7 mouse cellular contexts compared by ENCODE assay signal in the genomic region with DNA sequence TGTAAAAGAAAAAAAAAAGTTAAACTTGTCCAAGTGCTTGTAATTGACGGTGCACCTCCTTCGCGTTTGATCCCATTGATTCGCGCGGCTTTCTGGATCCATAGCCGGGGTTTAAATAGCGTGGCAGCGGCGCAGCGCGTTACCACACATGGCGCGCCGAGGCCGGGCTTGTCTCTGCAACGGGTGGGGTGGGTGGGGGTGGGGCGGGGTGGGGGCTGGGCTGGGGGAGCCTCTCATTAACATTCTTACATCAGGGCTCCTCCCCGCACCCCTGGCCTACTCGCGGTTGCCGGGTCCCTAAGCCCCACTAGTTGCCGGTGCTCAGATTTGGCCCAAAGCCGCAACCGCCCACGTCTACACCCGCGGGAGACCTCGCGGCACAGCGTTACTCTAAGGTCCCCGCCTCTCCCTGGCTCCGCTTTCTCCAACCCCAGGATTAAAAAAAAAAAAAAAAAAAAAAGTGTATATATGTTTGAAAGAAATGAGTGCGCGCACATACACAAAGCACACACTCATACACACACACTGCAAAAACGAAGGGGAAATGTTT. TPM values are rescaled to one million over a fixed set of nuclear protein-coding genes. Genes with fewer than 3 reads are reported as not detected.
A peak's percentile ranks its signal among the peaks of the same experiment; 100 is the strongest.
DNase-seq lines count a peak whose midpoint lies in the region; ATAC-seq and TF ChIP-seq lines count a peak whose summit lies in the region.

No protein-coding gene starts in this region.

- intact Hi-C loops in heart, adult 2 months (cut with DNase I) = loop anchor here (2.0 to 5.0 kb wide), 3 partner anchors 61 to 499 kb away; no protein-coding TSS in a partner anchor

- no peak for TF ChIP-seq CTCF in brain, embryonic 14.5 days (IDR thresholded peaks at IDR 0.05; ENCODE audit: borderline replicate concordance, extremely low read depth, insufficient read depth, insufficient read length)
- no peak for TF ChIP-seq CTCF in heart, adult 2 months (IDR thresholded peaks at IDR 0.05)
- TF ChIP-seq CTCF in kidney, adult 2 months (conservative IDR thresholded peaks at IDR 0.05; ENCODE audit: insufficient read depth, insufficient read length, low read depth, low read length) = no peak

- peak overlapping the region; percentile 63 for H3K4me2 ChIP-seq in liver, embryonic 15.5 days
- peak overlapping the region; percentile 97 for H3K4me2 ChIP-seq in neural tube, embryonic 15.5 days

- peak; percentile 24; the same call in 1 of the 2 replicates for ATAC-seq in liver, embryonic 15.5 days (ENCODE audit: insufficient read depth)
- ATAC-seq in neural tube, embryonic 15.5 days (ENCODE audit: low FRiP score) = no peak

- H3K79me2 ChIP-seq in heart, adult 2 months (replicated peaks; ENCODE audit: control insufficient read depth, insufficient read depth, low read length) = no peaks in the 10 kb centered on the region

- H3K4me1 ChIP-seq in heart, adult 2 months (ENCODE audit: control insufficient read depth, insufficient read depth, low read length) = peaks cover 2% of the 10 kb centered on the region
- H3K4me1 ChIP-seq in kidney, adult 2 months (ENCODE audit: control insufficient read depth, insufficient read depth, low read length) = 0 out of 2 replicates have a peak, but pooled peaks cover 3% of the 10 kb centered on the region
- H3K4me1 ChIP-seq in liver, embryonic 15.5 days (replicated peaks) = peaks cover 5% of the 10 kb centered on the region
- H3K4me1 ChIP-seq in neural tube, embryonic 15.5 days = peaks cover 47% of the 10 kb centered on the region

- TF ChIP-seq EP300 in heart, adult 2 months (IDR thresholded peaks at IDR 0.05; ENCODE audit: insufficient read depth, low read depth, low read length) = no peak

- TF ChIP-seq POLR2A in brain, embryonic 14.5 days (IDR thresholded peaks at IDR 0.05; ENCODE audit: borderline replicate concordance, extremely low read depth, insufficient read depth, insufficient read length, poor library complexity, severe bottlenecking) = no peak
- peak; percentile 40; the same call in 1 of the 2 replicates for TF ChIP-seq POLR2A in heart, adult 2 months (IDR thresholded peaks at IDR 0.05; ENCODE audit: insufficient read depth, low read depth, low read length)
- TF ChIP-seq POLR2A in kidney, adult 2 months (IDR thresholded peaks at IDR 0.05; ENCODE audit: low read depth, low read length) = no peak

- H3K9me3 ChIP-seq in liver, embryonic 15.5 days (replicated peaks) = no peaks in the 10 kb centered on the region
- H3K9me3 ChIP-seq in neural tube, embryonic 15.5 days (replicated peaks) = no peaks in the 10 kb centered on the region

- WGBS in heart, adult 2 months = under 1% methylated on average over 36 of the region's 36 CpGs
- 1% methylated on average over 36 of the region's 36 CpGs for WGBS in kidney, adult 2 months
- WGBS in liver, embryonic 15.5 days (ENCODE audit: insufficient replicate concordance) = under 1% methylated on average over 36 of the region's 36 CpGs
- under 1% methylated on average over 35 of the region's 36 CpGs for WGBS in neural tube, embryonic 15.5 days

- peak overlapping the region; percentile 62 for H3K4me3 ChIP-seq in heart, adult 2 months
- H3K4me3 ChIP-seq in kidney, adult 2 months (ENCODE audit: insufficient read depth, low read depth, low read length) = peak overlapping the region; percentile 55
- H3K4me3 ChIP-seq in liver, embryonic 15.5 days (replicated peaks) = peak overlapping the region; percentile 50
- peak overlapping the region; percentile 57 for H3K4me3 ChIP-seq in neural tube, embryonic 15.5 days (replicated peaks)

- H3K27me3 ChIP-seq in heart, adult 2 months (ENCODE audit: control insufficient read depth, insufficient read depth, low read length) = peaks cover 3% of the 10 kb centered on the region; the same call in 1 of the 2 replicates
- H3K27me3 ChIP-seq in kidney, adult 2 months (replicated peaks; ENCODE audit: control insufficient read depth, insufficient read depth, low read length) = no peaks in the 10 kb centered on the region
- peaks cover 67% of the 10 kb centered on the region for H3K27me3 ChIP-seq in liver, embryonic 15.5 days
- peaks cover 60% of the 10 kb centered on the region for H3K27me3 ChIP-seq in neural tube, embryonic 15.5 days (replicated peaks)

- DNase-seq in R1 (ENCODE audit: low read depth, low spot score) = peak; percentile 56
- DNase-seq in brain, embryonic 14.5 days (ENCODE audit: low read depth) = peak; percentile 49
- peak; percentile 55 to 69 for DNase-seq in heart, adult 2 months
- peak; percentile 42 for DNase-seq in kidney, adult 2 months
- DNase-seq in natural killer cell, adult 2 months (ENCODE audit: low spot score in 2 of 2) = no peak

- peak overlapping the region; percentile 28; the same call in 1 of the 2 replicates for H3K9ac ChIP-seq in heart, adult 2 months (ENCODE audit: low read depth, low read length)
- H3K9ac ChIP-seq in liver, embryonic 15.5 days = no peak overlapping the region
- 0 out of 2 replicates have a peak overlapping the region, but pooled peaks have one; percentile 26 for H3K9ac ChIP-seq in neural tube, embryonic 15.5 days (replicated peaks)

- peak overlapping the region; percentile 54; the same call in 1 of the 2 replicates for H3K27ac ChIP-seq in heart, adult 2 months
- H3K27ac ChIP-seq in kidney, adult 2 months (ENCODE audit: insufficient read depth, low read depth, low read length) = no peak overlapping the region
- H3K27ac ChIP-seq in liver, embryonic 15.5 days (replicated peaks) = no peak overlapping the region
- H3K27ac ChIP-seq in neural tube, embryonic 15.5 days (replicated peaks) = no peak overlapping the region

- no peaks in the 10 kb centered on the region for H3K36me3 ChIP-seq in heart, adult 2 months (ENCODE audit: control insufficient read depth, insufficient read depth, low read length)
- H3K36me3 ChIP-seq in kidney, adult 2 months (ENCODE audit: control insufficient read depth, insufficient read depth, low read length) = no peaks in the 10 kb centered on the region
- no peaks in the 10 kb centered on the region for H3K36me3 ChIP-seq in liver, embryonic 15.5 days (replicated peaks)
- no peaks in the 10 kb centered on the region for H3K36me3 ChIP-seq in neural tube, embryonic 15.5 days

RNA-seq across cellular contexts. Expression of a gene that starts 1.0 kb away (rescaled TPM):
- 2.1 and 4.7 TPM in 2 replicates for polyA plus RNA-seq in brain, embryonic 14.5 days (2012; rRNA removed)
- total RNA-seq in heart, adult 2 months (2021) = 10 to 100 TPM; 23.6 to 36.1 TPM
- polyA plus RNA-seq in heart, adult 2 months (2012; rRNA removed) = 9.0 and 12.1 TPM in 2 replicates
- polyA plus RNA-seq in kidney, adult 2 months (2012; rRNA removed) = 5.9 and 6.1 TPM in 2 replicates
- polyA plus RNA-seq in liver, embryonic 15.5 days (2015; fragmentation: Nextera tagmentation; extraction: Ambion mirVana) = 1.5 TPM in 2 replicates
- polyA plus RNA-seq in neural tube, embryonic 15.5 days (2015; fragmentation: Nextera tagmentation; extraction: Ambion mirVana) = 1.4 and 2.5 TPM in 2 replicates

Comparison
In these comparisons a context has a peak if more than half of its experiments do, and no peak if none do; other contexts are left out.
1. DNase-seq: peak in R1 (single experiment), brain, embryonic 14.5 days (single experiment), heart, adult 2 months (2 of 2) and kidney, adult 2 months (single experiment); none in natural killer cell, adult 2 months (0 of 2).
2. Peak in every context shown above with its lines, with median percentiles within 50 percentile points of each other: H3K4me3 ChIP-seq.